Mouse (Mus musculus) embryo, embryonic 9.5 days (tissue): ENCODE measurements around the gene Dexi.

Experiments used
- DNase-seq: peaks from one replicate; pipeline ENCODE4 v3.0.0-alpha.2; 2017; ENCODE audit errors: extremely low spot score

Gene Dexi

GRCm38 (mm10) chr16:10542698-10543365 lies at the start of gene Dexi:
Gene Dexi (minus strand): TSS chr16:10543054.
- DNase-seq = peak; percentile 92

- no peak for DNase-seq
Observed at GRCm38 (mm10) chr16:10586546-10586945, 43.7 kb upstream of the Dexi start.

DNA sequence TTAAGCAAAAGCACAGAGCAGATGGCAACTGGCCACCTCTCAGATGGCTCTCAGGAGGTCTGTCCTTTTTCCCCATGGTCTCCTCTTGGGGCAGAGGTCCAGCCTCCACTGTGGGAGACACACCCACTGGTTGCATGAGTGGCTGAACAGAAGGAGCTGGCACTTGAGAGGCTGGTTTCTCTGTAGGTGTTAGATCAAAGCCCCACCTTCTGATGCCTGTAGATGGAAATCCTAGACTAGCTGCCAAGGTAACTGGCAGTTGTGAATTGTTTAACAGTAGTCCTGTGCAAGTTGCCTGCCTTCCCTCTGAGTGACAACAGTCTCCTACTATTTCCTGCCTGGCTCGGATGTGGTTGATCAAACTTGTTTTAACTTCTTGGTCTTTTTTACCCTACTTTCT lies 42.3 kb upstream of the Dexi start:
- DNase-seq = no peak

- DNase-seq = no peak
Observed at GRCm38 (mm10) chr16:10581234-10581898, 38.5 kb upstream of the Dexi start.

DNA sequence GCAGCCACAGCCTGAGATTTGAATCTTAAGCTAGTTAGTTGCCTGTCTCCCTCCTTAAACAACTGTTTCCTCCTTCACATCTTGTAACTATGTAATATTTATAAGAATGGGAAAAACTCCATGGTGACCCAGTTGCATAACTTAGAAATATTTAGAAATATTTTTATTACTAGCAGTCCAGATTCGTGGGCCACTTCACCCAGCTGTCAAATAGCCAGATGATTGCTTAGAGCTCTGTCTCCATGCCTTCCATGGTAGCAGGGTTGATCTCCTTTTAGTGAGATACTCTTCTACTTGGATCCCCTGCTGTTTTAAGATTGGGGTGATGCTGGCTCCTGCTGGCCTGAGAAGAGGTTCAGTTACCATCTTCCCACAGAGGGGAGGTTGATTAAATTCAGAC lies 35.5 kb upstream of the Dexi start:
- no peak for DNase-seq

DNA sequence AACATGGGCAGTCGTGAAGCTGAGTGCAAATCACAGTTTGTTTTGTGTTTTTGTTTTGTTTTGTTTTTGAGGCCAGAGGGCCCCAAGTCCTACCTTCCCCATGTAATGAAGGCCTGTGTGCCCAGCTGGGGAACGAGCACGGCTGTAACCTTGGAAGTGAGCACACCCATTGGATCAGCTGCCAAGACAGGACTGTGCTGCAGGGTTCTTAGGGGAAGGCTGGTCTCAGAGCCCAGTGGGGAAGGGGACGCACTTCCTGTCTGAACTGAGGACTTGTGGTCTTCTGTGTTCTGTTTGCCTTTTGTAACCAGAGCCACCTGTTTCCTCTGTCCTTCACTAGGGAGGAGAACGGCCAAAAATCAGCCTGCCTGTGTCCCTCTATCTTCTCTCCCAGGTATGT lies 34.7 kb upstream of the Dexi start:
- no peak for DNase-seq

DNA sequence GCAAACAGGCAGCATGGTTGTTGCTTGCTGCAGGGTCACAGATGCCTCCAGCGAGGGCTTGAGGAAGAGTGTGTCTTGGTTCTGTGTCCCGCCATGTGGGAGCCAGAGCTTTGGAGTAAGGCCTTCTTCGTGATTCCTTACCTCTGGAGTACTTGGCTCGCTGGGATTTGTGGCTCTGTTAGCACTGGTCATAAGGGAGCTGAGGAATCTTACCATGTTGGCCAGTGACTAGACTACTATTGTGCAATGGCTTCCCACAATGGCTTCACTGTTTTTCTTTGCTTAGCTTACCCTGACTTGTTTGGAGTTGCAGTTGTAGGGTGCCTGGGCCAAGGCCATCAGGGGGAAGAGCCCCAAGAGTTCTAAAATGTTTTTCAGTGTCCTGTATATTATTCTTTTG lies 33.1 kb upstream of the Dexi start:
- no peak for DNase-seq

DNA sequence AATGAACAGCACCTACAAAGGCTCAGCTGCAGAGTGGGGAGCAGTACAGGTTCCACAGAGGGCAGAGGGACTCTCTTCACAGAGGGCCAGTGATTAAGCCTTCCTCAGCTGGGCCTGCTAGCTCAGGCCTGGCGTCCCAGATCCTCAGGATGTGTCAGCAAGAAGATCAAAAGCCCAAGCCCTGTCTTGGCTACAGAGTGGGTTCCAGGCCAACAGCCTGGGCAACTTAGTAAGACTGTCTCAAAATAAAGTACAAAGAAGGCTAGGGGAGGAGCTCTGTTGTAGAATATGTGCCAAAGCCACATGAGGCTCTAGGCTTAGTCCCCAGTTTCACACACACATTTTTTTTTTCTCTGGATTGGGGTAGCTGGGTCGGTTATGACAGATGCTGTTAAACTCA lies 32.1 kb upstream of the Dexi start:
- DNase-seq = no peak

GRCm38 (mm10) chr16:10571820-10572219 lies 29.0 kb upstream of the Dexi start:
- DNase-seq = peak; percentile 21

DNA sequence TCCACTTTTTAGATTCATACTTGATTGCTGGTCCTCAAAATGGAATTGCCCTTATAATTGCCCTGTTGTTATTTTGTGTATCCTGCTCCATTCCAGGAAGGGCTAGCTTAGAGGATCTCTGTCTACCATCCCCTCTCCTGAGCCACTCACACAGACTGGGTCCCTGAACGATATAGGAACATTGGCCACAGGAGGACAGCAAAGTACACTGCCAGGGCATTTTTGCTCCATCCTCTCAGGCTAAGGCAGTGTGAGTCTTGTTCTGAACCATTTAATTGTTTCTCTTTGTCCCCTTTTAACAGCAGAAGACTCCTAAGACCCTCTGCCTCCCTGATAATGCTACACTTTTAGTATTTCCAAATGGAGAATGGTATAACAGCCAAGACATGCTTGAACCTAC lies 27.9 kb upstream of the Dexi start:
- DNase-seq = no peak

DNA sequence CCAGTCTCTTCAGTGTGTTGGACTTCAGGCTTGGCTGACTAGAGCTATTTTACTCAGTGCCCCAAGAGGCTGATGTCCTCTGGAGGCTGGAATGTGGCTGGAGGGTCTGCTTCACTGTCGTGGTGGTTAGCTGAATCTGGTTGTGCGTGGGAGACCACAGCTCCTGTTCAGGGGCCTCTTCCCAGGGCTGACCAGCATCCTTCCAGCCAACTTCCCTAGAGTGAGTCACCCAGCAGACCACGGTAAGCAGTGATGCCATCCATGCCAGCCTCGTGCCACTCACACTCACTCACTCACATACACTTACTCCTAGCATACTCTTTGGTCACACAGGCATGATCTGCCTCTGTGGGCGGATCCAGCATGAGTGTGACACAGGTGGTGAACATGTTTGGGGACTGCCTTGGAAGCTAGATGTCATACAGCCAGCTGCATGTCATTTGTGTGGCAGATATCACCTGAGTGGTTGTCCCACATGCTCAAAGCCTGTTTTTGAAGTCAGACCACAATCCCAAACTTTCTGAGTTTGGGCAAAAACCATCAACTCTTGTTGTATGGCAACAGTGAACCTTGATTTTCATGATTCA lies 27.0 kb upstream of the Dexi start:
- no peak for DNase-seq

GRCm38 (mm10) chr16:10567153-10567552 lies 24.3 kb upstream of the Dexi start:
- DNase-seq = no peak

GRCm38 (mm10) chr16:10565278-10565885 lies 22.5 kb upstream of the Dexi start:
- peak; percentile 75 for DNase-seq

GRCm38 (mm10) chr16:10559991-10560390 lies 17.1 kb upstream of the Dexi start:
- no peak for DNase-seq

DNA sequence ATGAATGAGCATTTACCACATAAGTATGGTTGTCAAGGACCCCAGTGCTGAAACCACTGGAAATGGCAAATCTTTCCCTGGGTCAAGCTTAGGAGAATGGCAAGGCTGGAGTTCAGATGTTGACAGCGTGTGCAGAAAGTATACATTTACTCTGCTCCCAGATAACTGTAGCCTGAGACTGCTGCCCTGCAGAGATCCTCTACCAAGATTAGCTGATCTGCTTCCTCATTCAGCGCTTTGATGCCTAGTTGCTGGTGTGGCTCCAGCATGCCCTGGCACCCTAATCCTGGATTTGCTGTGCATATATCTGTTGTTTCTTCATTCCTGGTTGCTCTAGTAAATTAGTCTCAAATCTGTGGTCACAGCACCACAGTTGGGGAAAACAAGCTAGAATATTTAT lies 11.0 kb upstream of the Dexi start:
- DNase-seq = no peak

- DNase-seq = no peak
Observed at GRCm38 (mm10) chr16:10551592-10551991, 8.7 kb upstream of the Dexi start.

DNA sequence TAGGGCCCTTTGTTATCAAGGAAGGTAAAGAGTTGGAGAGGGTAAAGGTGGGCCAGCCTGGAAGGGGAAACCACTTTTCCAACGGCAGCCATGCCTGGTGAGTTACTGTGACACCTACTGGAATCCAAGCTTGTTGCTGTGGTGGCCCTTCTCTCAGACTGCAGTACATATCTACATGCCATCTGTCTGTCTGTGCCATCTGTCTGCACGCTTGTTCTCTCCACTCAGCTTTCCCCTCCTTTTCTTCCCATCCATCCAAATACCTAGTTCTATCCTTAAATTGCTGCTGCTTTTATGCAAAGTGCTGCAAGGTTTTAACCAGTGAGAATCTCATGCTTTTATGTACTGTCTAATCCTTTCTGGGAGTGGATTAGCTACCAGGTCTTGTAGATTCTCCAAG lies 6.7 kb upstream of the Dexi start:
- DNase-seq = no peak

DNA sequence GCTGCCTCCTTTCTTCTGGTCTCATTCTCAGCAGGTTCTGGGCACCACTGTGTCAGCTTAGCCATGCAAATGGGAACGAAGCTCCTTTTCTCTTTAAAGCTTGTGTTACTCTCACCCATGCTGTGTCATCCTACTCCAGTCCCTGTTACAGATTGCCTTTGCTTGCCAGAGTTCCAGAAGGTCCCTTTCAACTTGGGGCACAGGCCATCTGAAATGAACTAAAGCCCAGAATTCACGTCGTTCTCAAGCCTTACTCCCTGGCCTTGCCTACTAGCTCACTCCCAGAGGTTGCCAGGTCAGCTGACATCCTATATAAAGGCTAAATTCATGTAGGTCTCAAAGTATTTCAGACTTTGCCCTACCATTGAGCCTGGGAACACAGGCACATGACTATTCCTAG lies 6.1 kb upstream of the Dexi start:
- DNase-seq = no peak

DNA sequence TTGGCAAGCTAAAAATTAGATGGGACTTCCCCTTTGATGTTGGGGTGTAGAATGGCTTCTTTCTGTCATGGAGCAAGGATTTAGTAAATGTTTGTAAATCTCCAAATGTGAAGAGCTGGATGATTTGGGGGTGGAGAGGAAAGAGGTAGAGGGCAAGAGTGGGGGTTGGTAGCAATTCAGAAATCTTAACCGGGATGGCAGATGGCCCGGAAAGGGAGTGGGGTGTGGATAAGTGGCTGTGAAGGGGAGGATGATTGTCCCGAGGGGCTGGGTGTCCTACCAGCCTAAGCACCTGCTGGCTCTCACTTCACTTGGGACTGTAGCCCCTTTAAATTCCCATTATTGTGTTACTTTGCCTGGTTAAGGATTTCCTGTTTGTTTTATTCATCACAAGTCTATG lies 4.0 kb upstream of the Dexi start:
- no peak for DNase-seq

- peak; percentile 93 for DNase-seq
Observed at GRCm38 (mm10) chr16:10544995-10545622, 2.3 kb upstream of the Dexi start, which contains the start of gene Clec16a. Gene Clec16a (plus strand): TSS chr16:10545339.

DNA sequence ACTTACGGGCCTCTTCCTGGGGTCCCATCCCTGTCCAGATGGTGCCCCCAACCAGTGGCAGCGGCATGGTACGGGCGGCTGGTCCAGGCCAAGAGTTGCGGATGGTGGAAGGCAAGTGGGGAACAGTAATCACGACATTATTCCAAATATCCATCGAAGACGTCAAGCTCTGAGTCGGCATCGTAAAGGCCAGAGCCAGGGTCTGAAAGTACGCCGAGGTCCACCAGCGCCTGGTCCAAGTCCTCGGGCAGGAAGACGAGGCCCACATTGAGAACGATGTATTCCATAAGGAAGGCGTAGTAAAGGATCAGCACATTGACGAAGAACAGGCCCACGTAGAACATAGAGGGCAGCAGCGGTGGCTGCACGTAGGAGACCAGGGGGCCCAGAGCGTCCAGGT lies 588 bp downstream of the Dexi start:
- DNase-seq = no peak

DNA sequence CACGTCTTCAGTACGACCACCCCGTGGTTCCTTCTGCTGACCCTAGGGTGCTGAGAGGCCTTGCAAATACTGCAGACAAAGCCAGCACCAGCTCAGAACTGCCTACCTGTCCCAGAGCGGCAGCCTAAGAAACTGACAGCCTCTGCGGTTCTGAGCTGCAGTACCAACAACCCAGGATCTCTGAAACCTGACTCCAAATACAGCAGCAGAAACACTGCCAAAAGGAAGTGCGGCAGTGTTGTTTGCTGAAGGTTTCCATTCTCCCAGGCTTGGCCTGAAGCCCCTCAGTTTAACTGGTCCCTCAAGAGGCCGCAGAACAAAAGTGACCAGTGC lies 1.3 kb downstream of the Dexi start:
- DNase-seq = peak; percentile 6
